Mouse (Mus musculus): Measurements from ENCODE around the gene AC141477.1.
A peak's percentile ranks its signal among the peaks of the same experiment; 100 is the strongest.

The AC141477.1 gene

DNA sequence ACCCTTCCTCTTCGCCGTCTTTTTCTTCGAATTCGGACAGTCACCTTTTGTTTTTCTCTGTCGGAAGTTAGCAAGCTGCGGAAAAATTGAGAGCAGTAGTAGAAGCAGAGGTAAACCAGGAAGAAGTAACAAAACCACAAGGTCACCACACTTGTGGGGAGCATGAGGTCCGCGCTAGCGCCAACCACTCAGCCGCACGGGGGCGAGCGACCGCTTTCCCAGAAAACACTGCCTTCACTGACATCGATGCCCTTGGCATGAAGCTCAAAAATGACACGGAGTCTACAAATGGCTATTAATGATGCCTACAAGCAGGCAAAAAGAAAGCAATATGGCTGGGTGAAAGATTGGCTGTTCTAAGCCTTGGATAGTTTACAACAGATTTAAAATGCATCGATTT lies at the start of gene AC141477.1:
TSS of gene AC141477.1 (minus strand) at position 164 of the 400 bp plus-strand sequence.
- no peak for DNase-seq (ENCODE audit: extremely low read depth, insufficient read length, low spot score)

DNA sequence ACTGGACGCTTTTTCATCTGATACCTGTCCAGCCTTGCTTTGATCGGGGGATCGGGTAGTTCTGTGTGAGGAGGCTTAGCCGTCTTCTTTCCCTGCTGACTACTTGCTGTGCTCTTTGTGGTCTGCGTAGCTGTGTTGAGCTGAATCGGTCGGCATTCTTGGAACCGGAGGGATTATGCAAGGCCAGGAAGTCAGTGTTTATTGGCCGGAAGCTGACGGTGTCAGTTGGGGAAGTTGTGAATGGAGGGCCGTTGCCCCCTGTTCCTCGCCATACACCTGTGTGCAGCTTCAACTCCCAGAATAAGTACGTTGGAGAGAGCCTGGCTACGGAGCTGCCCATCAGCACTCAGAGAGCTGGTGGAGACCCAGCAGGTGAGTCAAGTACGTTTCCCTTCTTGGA lies 49.0 kb upstream of the AC141477.1 start:
- DNase-seq (ENCODE audit: extremely low read depth, insufficient read length, low spot score), result no peak

DNA sequence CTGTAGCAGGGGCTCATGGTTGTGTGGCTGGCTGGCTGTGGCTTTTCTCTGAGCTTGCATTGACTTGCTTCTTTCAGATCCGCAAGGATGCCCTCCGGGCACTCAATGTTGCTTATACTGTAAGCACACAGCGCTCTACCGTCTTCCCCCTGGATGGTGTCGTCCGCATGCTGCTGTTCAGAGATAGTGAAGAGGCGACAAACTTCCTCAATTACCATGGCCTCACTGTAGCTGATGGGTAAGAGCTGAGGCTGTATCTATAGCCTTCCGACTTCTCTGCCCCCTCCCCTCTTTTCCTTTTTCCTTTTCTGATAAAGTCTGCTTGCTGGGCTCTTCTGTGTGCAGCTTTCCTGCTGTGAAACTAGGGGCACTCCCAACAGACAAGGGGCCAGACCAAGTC lies 48.0 kb upstream of the AC141477.1 start:
- no peak for DNase-seq (ENCODE audit: extremely low read depth, insufficient read length, low spot score)

DNA sequence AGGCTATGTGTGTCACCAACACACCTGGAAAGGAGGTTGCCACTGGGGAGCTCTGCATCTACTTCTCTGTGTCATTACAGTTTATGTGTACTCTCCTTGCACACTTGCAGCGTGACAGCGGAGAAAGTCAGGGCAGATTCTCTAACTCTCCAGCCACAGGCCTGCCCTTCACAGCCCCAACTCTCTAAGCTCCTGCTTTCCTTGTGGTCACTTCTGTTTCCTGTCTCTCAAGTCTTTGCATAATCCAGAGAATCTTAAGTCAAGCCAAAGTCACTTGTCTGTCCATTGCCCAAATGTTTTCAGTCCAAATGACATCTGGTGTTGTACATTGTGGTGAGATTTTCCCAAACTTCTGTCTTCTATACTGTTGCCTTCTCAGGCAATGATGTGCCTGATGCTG lies 46.1 kb upstream of the AC141477.1 start:
- DNase-seq (ENCODE audit: extremely low read depth, insufficient read length, low spot score), result no peak

DNA sequence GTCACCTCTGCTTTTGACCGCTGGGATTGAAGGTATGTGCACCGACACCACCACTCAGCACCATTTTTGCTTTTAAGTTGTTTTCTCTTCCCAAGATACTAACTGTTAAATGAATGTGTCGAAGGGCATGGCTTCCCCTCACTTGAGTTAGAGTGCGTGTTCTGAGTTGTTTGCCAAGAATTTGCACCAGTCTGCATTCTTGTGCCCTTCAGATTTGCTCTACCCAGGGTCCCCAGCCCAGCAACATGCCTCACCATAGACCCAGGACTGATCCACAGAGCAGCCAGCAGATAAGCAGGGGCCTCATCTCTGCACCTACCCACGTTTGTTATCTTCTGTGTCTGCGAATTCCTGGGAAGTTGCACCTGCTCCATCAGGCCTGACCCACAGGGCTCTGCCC lies 41.2 kb upstream of the AC141477.1 start:
- no peak for DNase-seq (ENCODE audit: extremely low read depth, insufficient read length, low spot score)

DNA sequence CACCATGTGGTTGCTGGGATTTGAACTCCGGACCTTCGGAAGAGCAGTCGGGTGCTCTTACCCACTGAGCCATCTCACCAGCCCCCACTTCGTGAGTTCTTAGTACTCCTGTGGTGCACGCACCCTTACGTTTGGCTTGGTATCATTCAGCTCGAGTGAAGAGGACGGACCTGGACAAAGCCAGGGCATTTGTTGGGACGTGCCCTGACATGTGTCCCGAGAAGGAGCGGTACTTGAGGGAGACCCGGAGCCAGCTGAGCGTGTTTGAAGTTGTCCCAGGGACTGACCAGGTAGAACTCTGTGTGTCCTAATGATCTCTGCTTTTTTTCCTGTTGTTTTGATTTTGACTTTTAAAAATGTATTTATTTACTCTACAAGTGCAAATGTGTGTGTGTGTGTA lies 40.6 kb upstream of the AC141477.1 start:
- DNase-seq (ENCODE audit: extremely low read depth, insufficient read length, low spot score), result no peak

DNA sequence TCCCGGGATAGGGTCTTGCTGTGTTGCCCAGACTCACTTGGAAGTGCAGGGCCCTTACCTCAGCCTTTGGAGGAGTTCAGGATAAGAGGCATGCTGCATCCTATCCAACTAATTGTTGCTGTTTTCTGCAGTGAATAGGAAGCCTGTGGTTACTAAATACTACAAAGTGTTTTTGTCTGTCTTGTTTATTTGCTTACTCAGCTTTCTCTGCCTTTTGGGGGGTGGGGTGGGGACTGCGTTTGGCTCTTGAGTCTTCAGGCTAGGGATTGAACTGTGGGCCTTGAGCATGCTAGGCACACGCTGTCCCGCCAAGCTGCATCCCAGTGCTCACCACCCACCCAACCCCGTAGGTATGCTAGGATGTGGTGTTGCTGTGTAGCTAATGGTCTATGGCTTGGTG lies 33.5 kb upstream of the AC141477.1 start:
- no peak for DNase-seq (ENCODE audit: extremely low read depth, insufficient read length, low spot score)

DNA sequence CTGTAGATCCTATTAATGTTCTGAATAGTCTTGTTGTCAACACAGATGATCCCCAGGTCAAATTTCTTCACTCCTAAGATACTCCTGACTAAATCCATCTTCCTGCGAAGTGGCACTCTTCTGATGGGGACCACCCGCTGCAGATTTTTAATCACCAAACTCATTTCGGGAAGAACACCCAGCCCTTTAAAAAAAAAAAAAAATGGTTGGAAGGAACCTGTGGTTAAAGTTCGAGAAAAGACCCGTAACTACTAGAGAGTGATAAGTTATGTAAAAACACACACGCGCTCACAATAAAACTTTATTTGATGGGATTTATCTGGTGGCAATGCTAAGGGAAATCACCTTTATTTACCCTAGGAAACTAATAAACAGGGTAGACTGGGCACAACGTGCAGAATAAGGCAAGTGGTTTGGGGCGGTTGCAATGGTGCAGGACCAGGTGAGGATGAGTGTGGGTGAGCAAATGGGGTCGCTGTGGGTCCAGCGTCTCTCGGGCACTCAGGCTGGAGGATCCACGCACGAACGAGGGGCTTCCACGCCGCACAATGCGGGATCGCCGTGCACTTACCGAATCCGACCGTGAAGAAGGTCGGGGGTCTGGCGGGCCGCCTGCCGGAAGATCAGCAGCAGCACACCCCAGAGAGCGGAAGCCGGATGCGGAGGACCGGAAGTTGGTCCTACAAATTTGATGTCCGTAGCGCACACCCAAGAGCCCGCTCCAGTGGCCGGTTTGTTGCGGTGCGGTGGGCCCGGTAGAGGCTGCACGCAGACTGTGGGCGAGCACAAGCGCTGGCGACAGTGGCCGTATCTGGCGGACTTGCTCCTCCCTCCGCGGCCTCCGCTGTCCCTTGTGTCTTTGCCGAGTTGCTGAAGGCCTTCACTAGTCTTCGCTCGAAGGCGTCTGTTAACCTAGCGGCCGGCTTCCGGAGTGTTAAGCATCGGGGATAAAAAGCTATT lies 28.2 kb upstream of the AC141477.1 start, which contains the start of the genes Mcm3ap and Ybey:
TSS of gene Mcm3ap (plus strand) at position 725 of the 960 bp plus-strand sequence.
TSS of gene Ybey (minus strand) at position 912 of the 960 bp plus-strand sequence.
- DNase-seq (ENCODE audit: extremely low read depth, insufficient read length, low spot score), result peak; percentile 89

DNA sequence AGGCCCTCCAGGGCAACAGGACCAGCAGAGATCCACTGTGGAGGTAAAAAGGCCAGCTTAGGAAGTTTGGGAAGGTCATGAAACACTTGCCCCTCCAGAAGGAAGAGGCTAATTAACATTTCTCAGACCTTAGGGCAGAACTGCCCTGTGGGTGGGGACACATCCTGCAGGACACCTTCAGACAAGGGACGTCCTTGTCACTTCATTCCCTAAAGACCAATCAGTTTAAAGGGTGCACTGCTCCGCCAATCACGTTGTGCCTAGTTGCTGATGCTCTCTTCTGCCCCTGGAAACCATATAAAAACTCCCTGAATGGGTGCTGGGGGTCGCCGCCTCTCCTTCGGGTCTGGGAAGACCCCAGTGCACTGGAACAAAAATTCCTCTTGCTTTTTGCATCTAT lies 22.5 kb upstream of the AC141477.1 start:
- DNase-seq (ENCODE audit: extremely low read depth, insufficient read length, low spot score), result no peak

DNA sequence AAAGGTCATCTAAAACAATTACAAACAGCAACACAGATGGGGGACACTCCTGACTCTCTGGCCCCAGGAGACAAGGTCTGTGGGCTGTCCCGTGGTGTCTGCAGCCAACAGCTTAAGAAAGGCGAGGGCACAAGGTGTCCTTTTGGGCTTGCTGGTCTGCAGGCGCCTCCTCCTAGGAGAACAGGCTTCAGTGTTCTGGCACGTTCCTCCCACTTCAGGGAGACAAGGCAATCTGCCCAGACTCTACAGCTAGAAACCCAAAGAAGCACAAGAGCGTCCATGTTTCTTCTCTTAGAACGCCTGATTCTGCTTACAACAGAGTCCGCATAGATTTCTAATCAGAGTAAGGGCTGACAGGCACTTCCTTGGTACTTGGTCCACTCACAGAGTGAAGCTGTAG lies 22.1 kb upstream of the AC141477.1 start:
- DNase-seq (ENCODE audit: extremely low read depth, insufficient read length, low spot score), result no peak

DNA sequence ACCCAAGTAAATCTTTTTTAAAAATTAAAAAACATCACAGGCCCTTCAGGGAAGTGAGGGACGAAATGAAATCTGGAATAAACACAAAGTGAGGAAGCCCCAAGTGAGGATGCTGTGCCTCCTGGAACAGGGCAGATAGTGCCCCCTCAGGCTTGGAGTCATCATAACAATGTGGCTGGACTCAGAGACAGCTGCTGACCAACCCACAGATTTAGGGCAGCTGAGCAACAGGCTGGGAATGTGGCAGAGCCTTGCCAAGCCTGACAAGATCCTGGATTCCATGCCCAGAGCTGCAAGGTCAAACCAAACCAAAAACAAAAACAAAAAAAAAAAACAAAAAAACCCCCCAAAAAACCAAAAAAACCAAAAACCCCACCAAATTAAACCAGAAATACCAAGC lies 21.0 kb upstream of the AC141477.1 start:
- DNase-seq (ENCODE audit: extremely low read depth, insufficient read length, low spot score), result no peak

DNA sequence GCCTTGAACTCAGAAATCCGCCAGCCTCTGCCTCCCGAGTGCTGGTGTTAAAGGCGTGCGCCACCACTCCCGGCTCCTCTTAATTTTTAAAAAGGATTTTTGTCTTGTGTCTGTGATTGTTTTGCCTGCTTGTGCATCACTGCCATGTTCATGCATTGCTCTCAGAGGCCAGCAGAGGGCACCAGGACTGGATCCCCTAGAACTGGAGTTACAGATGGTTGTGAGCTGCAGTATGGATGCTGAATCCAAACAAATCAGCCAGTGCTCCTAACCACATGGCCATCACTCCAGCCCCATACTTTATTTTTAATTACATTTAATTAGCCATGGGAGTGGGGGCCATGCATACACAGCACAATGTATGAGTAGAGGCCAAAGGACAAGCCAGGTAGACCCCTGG lies 15.0 kb upstream of the AC141477.1 start:
- no peak for DNase-seq (ENCODE audit: extremely low read depth, insufficient read length, low spot score)

DNA sequence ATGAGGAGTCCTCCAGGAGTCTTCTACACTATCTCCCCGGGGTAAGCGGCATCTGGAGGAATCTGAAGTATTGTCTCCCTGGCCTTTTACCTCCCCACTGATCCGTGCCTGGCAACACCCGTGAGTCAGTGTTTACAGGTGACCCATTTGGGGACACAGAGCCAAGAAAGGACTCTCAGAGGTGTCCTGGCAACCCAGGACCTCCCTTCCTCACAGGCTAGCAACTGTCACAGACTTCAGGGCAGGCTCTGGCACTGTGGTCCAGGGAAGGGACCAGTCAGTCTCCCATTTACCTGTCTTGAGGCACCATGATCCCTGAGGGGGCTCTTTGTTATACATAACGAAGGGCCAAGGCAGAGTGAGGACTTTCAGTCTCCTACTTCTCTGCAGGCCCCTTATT lies 8.6 kb upstream of the AC141477.1 start, which contains the start of gene 2610028H24Rik:
TSS of gene 2610028H24Rik (plus strand) at position 231 of the 400 bp plus-strand sequence.
- DNase-seq (ENCODE audit: extremely low read depth, insufficient read length, low spot score), result no peak

DNA sequence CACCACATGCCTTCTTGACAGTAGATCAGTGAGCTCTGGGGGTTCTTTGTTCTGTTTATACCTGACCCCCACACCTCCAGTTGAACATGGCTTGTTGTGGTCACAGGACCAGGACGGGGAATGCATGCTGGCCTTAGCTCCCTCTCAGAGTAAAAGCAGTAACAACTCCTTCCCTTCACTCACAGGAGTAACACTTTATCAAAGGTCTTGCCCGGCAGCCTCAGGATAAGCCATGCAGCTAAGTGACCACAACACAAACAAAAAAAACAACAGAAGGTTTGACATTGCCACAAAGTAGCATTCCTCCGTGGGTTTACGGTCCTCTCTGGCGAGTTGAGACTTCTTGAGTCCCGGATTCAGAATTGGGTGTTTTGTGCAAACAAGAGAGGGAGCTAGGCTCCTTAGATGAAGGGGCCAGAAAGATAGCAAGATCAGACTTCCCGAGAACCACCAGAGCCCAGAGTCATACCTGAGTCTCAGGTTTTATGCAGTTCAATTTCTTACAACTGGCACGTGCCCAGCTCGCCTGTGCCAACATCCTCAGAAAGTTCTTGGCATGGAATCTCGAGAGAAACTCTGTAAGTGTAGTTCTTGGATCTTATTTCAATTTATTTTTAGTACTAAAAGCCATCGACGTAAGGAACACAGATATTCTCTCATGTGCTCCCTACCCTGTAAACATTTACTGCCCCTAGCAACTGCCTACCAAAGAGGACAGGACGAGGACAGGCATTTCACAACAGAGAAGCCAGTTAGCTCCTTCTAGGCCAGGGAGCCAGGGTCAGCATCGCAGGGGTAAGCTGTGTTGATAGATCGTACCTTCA lies 7.4 kb upstream of the AC141477.1 start:
- no peak for DNase-seq (ENCODE audit: extremely low read depth, insufficient read length, low spot score)

DNA sequence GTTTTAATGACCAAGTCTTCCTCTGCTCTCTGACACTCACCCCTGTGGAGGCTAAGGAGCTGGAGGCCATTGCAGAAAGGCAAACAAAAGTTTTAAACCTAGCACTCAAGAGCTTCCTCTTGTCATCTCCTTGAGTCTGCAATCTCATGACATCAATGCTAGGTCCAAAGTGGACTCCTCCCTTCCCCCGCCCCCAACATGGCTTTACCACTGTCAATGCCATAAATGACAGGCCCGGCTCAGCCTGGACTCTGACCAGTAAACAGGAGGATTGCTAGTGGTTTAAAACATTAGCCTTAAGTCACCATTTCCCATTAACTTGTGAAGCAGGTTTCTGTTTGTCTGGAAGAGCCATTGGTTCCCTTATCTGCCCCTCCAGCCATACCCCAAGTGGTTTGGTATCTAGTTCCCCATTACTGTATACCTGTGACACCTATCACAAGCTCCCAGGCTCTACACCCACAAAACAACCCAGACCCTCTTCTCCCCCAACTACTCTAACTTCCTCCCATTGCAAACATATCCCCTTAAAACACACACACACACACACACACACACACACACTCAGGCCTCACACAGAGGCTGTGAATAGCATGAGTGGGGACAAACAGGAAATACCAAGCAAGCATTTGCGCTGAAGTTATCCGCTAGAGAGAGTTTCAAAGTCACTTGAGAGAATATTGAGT lies 5.9 kb upstream of the AC141477.1 start:
- DNase-seq (ENCODE audit: extremely low read depth, insufficient read length, low spot score), result no peak

DNA sequence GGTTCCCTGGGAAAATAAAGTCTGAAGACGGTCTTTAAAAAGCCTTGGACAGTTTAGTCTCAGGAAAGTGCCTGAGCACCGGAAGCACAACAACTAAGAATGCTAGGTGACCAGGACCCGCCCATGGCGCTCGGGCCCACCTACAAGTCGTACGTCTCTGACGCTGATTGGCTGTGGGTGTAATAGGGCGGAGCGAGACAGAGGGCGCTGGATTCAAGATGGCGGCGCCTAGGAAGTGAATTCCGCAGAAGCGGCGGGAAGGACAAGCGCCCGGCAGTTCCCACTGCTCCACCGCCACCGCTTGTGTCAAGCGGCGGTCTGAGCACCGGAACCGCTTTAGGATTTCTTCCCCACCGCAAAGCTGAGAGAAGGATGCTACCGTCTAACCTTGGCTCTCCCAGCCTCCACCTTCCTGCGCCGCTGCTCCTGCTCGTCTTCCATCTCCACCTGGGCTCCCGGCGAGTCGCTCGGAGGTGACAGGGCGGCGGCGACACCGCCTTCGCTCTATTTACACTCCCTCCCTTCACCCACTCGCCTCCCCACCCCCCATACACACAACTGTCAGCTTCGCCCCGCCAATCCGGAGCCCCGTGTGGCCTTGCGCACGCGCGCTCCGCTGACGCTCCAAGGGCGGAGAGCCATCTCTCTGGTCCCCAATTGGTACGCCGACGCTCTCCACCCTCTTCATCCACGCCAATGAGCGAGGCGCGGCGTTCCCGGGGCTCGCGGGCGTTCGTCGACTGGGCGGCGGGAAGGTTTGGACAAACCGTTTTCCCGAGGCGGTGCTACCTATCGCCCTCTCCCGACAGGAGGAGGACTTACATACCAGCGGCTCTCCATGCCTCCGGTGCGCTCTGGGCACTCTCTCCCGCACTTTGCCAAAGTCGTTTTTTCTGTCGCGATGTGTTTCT lies 2.2 kb upstream of the AC141477.1 start, which contains the start of gene Pcnt:
TSS of gene Pcnt (minus strand) at position 609 of the 911 bp plus-strand sequence.
- DNase-seq (ENCODE audit: extremely low read depth, insufficient read length, low spot score), result peak; percentile 99

DNA sequence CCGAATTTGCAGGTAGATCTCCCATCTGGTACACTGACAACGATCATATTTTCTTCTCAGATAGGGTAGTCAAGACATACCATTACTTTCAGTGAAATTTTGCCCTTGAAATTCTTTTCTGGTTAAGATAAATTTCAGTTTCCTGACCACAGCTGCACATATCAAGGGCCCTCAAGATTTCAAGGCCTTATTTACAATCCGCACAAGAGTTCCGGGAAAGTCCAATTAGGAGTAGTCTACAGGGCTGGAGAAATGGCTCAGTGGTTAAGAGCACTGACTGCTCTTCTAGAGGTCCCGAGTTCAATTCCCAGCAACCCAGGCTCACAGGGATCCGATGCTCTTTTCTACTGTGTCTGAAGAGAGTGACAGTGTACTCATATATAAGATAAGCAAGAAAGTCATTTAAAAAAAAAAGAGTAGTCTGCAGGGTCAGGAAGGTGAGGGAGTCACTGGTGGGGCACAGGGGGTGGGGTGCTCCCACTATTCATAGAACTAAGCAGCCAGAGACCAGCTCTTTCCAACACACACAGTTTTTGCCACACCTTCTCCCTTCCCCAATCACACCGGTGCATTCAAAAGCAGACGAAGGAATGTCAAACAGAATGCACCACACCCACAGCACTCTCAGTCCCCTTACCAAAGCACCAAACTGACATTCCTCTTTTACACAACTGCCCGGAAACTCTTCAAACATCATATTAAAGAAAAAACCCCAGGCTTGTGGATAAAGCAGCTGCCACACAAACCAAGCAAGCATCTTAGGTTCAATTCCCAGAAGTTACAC lies 945 bp downstream of the AC141477.1 start:
- DNase-seq (ENCODE audit: extremely low read depth, insufficient read length, low spot score), result no peak

DNA sequence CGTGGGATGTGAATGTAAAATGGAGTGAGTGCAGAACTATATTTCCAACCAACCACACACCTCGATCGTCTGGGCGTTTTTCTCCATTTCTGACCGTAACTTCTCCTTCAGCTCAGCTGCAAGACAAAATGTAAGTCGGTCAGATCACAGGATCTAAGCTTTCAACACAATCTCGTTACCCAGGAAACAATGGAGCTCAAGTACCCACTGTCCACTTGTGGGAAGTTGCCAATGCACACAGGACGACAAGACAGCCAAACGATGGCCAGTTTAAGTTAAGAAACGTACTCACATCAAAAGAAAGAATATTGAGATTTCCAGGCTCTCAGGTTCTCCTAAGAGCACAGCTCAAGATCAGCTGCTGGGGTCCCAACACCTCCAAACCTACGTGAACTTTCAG lies 6.3 kb downstream of the AC141477.1 start:
- no peak for DNase-seq (ENCODE audit: extremely low read depth, insufficient read length, low spot score)

DNA sequence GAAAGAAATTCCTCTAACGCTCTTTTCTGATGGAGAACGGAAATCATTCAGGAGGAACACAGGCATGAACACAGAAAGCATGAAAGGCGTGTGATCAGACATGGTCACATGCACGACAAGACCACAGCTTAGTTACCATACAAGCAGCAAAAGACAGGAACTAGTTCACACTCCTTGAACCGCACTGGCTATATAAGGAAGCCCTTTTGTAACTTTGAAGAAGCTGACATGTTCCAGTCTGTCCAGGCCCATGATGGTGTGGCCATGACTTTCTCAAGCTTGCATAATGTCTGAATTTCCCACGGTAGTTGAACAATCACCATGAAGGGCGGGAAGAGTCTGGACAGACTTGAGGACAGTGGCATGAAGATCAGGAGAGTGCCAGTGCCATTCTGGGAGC lies 14.6 kb downstream of the AC141477.1 start:
- DNase-seq (ENCODE audit: extremely low read depth, insufficient read length, low spot score), result no peak
